Mouse (Mus musculus) heart, adult 2 months (tissue): ENCODE results near the gene Sigirr.

Experiments
- CTCF ChIP-seq: fragments of 200-600 bp; IDR thresholded peaks from 2 replicates; pipeline ENCODE4 v1.8.1; 2022; ENCODE audit warnings: antibody characterized with exemption, mild to moderate bottlenecking, moderate library complexity
- POLR2A ChIP-seq: fragments of 200-500 bp; IDR thresholded peaks from 2 replicates; pipeline ENCODE4 v1.6.1; 2011; ENCODE audit warnings: mild to moderate bottlenecking, low read depth, low read length, control low read depth; ENCODE audit not compliant: insufficient read depth

DNA sequence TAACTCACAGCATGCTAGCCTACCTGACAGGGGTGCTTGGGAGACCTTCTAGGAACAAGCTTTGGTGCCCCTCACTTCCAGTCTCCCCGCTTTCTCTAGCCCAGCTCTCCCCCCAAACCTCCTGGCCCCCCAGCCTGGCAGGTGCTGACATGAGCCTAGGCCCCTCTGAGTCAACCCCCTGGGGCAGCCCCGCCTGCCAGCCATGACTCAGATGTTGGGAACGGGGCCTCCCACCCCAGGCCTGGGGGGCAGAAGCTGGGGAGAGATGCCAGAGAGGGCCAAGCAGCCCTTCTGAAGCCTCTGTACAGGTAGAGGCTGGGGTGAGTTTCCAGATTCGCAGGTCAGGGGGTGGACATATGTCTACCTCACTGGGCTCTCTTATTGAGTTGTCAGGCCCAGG lies 21.5 kb downstream of the Sigirr start:
- TF ChIP-seq POLR2A: no peak
- no peak for TF ChIP-seq CTCF
